Mouse (Mus musculus): ENCODE data around the gene Rdx. TPM values are rescaled to one million over a fixed set of nuclear protein-coding genes. Genes with fewer than 3 reads are reported as not detected.

Rdx gene
- polyA plus RNA-seq, 2 experiments: 73.9 to 146 TPM

DNA sequence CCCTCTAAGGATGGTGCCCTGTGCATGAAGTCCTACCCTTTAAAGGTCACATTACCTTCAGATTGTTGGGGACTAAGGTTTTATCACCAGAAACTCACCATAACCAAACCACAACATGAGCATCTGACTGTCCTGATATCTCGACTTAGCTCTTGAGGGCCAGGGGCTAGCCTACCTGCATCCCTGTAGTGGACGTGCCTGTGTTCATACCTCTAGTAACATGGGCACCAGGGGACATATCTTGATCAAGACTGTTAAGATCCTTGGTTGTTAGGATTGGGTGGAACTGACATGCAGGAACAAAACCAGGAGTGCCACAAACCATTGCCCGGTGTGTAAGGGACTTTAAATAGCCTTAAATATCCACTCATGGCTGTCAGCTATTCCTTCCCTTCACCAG is 60.2 kb downstream of the Rdx start:
- Histone ChIP-seq H3K4me1 (ENCODE audit: control insufficient read depth, insufficient read depth, low read length) (no peaks in the 10 kb centered on the region), H3K9me3 (ENCODE audit: control insufficient read depth, low read length) (no peaks in the 10 kb centered on the region), H3K4me3 (replicated peaks; ENCODE audit: low read length) (no peak overlapping the region), H3K9ac (ENCODE audit: low read depth, low read length, severe bottlenecking) (no peak overlapping the region), H3K27me3 (ENCODE audit: control insufficient read depth, insufficient read depth, low read length) (no peaks in the 10 kb centered on the region), H3K27ac (replicated peaks; ENCODE audit: low read depth, low read length) (no peak overlapping the region), H3K36me3 (ENCODE audit: control insufficient read depth, insufficient read depth, low read length) (peaks cover 5% of the 10 kb centered on the region; the same call in 1 of the 2 replicates), H3K4me2 (replicated peaks; ENCODE audit: low read depth, low read length, severe bottlenecking) (no peak overlapping the region)
- WGBS: 91% methylated on average over 3 of the region's 3 CpGs
- DNase-seq (ENCODE audit: low spot score) (no peak), ATAC-seq (ENCODE audit: low FRiP score, low read depth) (no peak)
- no peak for TF ChIP-seq POLR2A (IDR thresholded peaks at IDR 0.05; ENCODE audit: borderline replicate concordance, extremely low read depth, insufficient read depth, insufficient read length)

DNA sequence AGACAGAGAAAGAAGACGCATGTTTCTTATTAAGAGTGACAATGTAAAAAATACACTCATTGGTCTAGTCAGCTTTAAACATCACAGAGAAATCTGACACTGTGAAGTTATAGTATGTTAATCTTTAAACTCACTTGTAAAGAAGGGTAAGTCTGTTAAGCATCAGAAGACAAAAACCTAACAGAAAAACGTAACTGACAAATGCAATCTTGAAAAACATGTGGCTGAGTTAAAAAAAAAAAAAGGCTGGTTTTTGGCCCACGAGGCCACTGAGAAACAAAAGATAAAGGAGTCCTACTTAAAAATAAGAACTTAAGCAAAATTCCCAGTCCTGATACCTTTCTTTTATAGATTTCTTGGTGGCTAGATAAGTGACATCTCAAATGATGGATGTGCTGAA is 63.8 kb downstream of the Rdx start:
- no peaks in the 10 kb centered on the region for H3K9me3 ChIP-seq (ENCODE audit: control insufficient read depth, low read length)
- TF ChIP-seq POLR2A (IDR thresholded peaks at IDR 0.05; ENCODE audit: borderline replicate concordance, extremely low read depth, insufficient read depth, insufficient read length): no peak
- no peaks in the 10 kb centered on the region for H3K4me1 ChIP-seq (ENCODE audit: control insufficient read depth, insufficient read depth, low read length)
- 51% methylated on average over 3 of the region's 3 CpGs for WGBS
- H3K9ac ChIP-seq (ENCODE audit: low read depth, low read length, severe bottlenecking): no peak overlapping the region
- H3K27me3 ChIP-seq (ENCODE audit: control insufficient read depth, insufficient read depth, low read length): no peaks in the 10 kb centered on the region
- ATAC-seq (ENCODE audit: low FRiP score, low read depth) (no peak), DNase-seq (ENCODE audit: low spot score) (no peak)
- no peak overlapping the region for H3K27ac ChIP-seq (replicated peaks; ENCODE audit: low read depth, low read length)
- H3K4me2 ChIP-seq (replicated peaks; ENCODE audit: low read depth, low read length, severe bottlenecking): no peak overlapping the region
- H3K36me3 ChIP-seq (ENCODE audit: control insufficient read depth, insufficient read depth, low read length): peaks cover 11% of the 10 kb centered on the region
- no peak overlapping the region for H3K4me3 ChIP-seq (replicated peaks; ENCODE audit: low read length)

DNA sequence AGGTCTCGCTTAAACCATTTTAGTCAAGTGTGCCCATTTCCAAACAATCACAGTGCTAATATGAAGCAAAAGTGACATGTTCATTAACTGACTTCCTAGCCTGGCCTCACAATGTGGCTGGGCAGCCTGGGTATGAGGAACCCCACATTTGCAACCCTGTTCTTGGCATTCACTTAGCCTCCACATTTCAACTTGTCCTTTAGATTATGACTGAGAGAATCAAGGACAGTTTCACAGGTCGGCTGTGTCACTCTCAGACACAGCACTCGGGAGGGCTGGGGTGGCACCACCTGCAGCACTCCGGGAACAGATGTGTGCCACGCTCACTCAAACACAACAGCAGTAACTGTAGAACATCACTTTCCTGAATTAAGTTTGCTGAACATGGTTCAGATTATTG is 66.1 kb downstream of the Rdx start:
- Histone ChIP-seq H3K4me3 (replicated peaks; ENCODE audit: low read length) (no peak overlapping the region), H3K9ac (ENCODE audit: low read depth, low read length, severe bottlenecking) (no peak overlapping the region), H3K36me3 (ENCODE audit: control insufficient read depth, insufficient read depth, low read length) (peaks cover 25% of the 10 kb centered on the region), H3K27ac (replicated peaks; ENCODE audit: low read depth, low read length) (no peak overlapping the region), H3K4me2 (replicated peaks; ENCODE audit: low read depth, low read length, severe bottlenecking) (no peak overlapping the region), H3K9me3 (ENCODE audit: control insufficient read depth, low read length) (no peaks in the 10 kb centered on the region), H3K27me3 (ENCODE audit: control insufficient read depth, insufficient read depth, low read length) (no peaks in the 10 kb centered on the region), H3K4me1 (ENCODE audit: control insufficient read depth, insufficient read depth, low read length) (no peaks in the 10 kb centered on the region)
- ATAC-seq (ENCODE audit: low FRiP score, low read depth) (no peak), DNase-seq (ENCODE audit: low spot score) (no peak)
- TF ChIP-seq POLR2A (IDR thresholded peaks at IDR 0.05; ENCODE audit: borderline replicate concordance, extremely low read depth, insufficient read depth, insufficient read length): no peak
- WGBS: 86% methylated on average over 5 of the region's 5 CpGs

DNA sequence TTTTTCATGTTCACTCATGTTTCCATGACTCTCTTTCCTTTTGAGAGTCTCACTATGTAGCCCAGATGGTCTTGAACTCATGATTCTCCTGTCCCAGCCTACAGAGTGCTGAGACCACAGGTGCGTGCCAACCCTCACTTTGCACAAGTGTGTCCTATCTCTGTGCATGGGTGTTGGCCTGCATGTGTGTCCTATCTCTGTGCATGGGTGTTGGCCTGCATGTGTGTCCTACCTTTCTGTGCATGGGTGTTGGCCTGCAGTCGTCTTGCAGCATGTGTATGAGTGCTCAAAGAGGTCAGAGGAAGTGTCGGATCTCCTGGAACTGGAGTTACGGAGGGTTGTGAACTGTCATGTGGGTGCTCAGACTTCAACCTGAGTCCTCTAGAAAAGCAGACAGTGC is 72.2 kb downstream of the Rdx start:
- Histone ChIP-seq H3K27me3 (ENCODE audit: control insufficient read depth, insufficient read depth, low read length) (no peaks in the 10 kb centered on the region), H3K9ac (ENCODE audit: low read depth, low read length, severe bottlenecking) (no peak overlapping the region), H3K27ac (replicated peaks; ENCODE audit: low read depth, low read length) (no peak overlapping the region), H3K4me3 (replicated peaks; ENCODE audit: low read length) (no peak overlapping the region), H3K4me2 (replicated peaks; ENCODE audit: low read depth, low read length, severe bottlenecking) (no peak overlapping the region), H3K4me1 (ENCODE audit: control insufficient read depth, insufficient read depth, low read length) (no peaks in the 10 kb centered on the region), H3K9me3 (ENCODE audit: control insufficient read depth, low read length) (no peaks in the 10 kb centered on the region), H3K36me3 (ENCODE audit: control insufficient read depth, insufficient read depth, low read length) (peaks cover 24% of the 10 kb centered on the region)
- no peak for DNase-seq (ENCODE audit: low spot score)
- 89% methylated on average over 4 of the region's 4 CpGs for WGBS
- no peak for TF ChIP-seq POLR2A (IDR thresholded peaks at IDR 0.05; ENCODE audit: borderline replicate concordance, extremely low read depth, insufficient read depth, insufficient read length)
- no peak for ATAC-seq (ENCODE audit: low FRiP score, low read depth)

DNA sequence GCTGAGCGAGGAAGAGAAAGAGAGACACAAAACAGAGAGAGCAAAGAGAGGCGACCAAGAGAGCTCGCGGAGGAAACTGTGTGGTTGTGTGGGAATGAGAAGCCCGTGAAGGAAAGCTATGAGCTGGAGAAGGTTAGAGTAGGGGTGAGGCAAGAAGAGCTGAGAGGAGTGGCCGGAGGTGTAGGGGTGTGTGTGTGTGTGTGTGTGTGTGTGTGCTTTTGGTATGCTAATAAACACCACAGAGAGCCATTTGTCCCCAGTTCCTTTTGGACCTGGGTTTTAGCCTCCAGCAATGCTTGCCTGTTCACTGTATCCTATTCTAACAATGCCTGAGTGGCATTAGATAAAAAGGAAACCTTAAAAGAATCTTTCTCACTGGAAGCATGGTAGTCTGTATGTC is 78.3 kb downstream of the Rdx start:
- WGBS: 91% methylated on average over 6 of the region's 6 CpGs
- no peak for TF ChIP-seq POLR2A (IDR thresholded peaks at IDR 0.05; ENCODE audit: borderline replicate concordance, extremely low read depth, insufficient read depth, insufficient read length)

DNA sequence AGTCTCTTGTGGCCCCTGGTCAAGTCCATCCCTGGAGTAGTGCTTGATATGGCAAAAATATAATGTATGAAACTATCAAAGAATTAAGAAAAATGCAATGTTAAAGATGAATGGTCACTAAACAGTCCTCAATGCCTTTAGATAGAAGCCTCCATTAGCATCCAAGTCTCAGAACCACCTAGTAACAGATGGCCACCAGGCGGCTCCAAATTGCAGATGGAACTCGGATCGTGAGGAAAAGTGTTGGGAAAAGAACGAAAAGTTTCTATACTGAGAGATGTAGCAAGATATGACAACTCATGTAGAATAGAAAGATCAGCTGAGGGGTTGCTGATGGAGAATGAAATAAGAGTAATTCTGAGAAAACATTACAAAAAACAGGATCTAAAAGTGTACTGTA is 83.4 kb downstream of the Rdx start:
- 70% methylated on average over 4 of the region's 4 CpGs for WGBS
- DNase-seq (ENCODE audit: low spot score): no peak

More for the DNA sequence above, 78.3 kb downstream of the Rdx start:
- no peak overlapping the region for H3K4me2 ChIP-seq (replicated peaks; ENCODE audit: low read depth, low read length, severe bottlenecking)
- H3K4me1 ChIP-seq (ENCODE audit: control insufficient read depth, insufficient read depth, low read length): no peaks in the 10 kb centered on the region
- no peaks in the 10 kb centered on the region for H3K9me3 ChIP-seq (ENCODE audit: control insufficient read depth, low read length)
- ATAC-seq (ENCODE audit: low FRiP score, low read depth) (no peak), DNase-seq (ENCODE audit: low spot score) (no peak)
- no peak overlapping the region for H3K27ac ChIP-seq (replicated peaks; ENCODE audit: low read depth, low read length)
- no peaks in the 10 kb centered on the region for H3K27me3 ChIP-seq (ENCODE audit: control insufficient read depth, insufficient read depth, low read length)
- H3K36me3 ChIP-seq (ENCODE audit: control insufficient read depth, insufficient read depth, low read length): no peaks in the 10 kb centered on the region
- no peak overlapping the region for H3K4me3 ChIP-seq (replicated peaks; ENCODE audit: low read length)
- no peak overlapping the region for H3K9ac ChIP-seq (ENCODE audit: low read depth, low read length, severe bottlenecking)

More for the DNA sequence above, 83.4 kb downstream of the Rdx start:
- Histone ChIP-seq H3K27ac (replicated peaks; ENCODE audit: low read depth, low read length) (no peak overlapping the region), H3K4me1 (ENCODE audit: control insufficient read depth, insufficient read depth, low read length) (no peaks in the 10 kb centered on the region), H3K36me3 (ENCODE audit: control insufficient read depth, insufficient read depth, low read length) (no peaks in the 10 kb centered on the region), H3K4me3 (replicated peaks; ENCODE audit: low read length) (no peak overlapping the region), H3K4me2 (replicated peaks; ENCODE audit: low read depth, low read length, severe bottlenecking) (no peak overlapping the region), H3K9me3 (ENCODE audit: control insufficient read depth, low read length) (no peaks in the 10 kb centered on the region), H3K9ac (ENCODE audit: low read depth, low read length, severe bottlenecking) (no peak overlapping the region), H3K27me3 (ENCODE audit: control insufficient read depth, insufficient read depth, low read length) (no peaks in the 10 kb centered on the region)
- no peak for TF ChIP-seq POLR2A (IDR thresholded peaks at IDR 0.05; ENCODE audit: borderline replicate concordance, extremely low read depth, insufficient read depth, insufficient read length)
- ATAC-seq (ENCODE audit: low FRiP score, low read depth): no peak

Measured in limb, embryonic 14.5 days (tissue).